Mouse (Mus musculus): Measurements from ENCODE around the gene S100a8. TPM values are rescaled to one million over a fixed set of nuclear protein-coding genes. Genes with fewer than 3 reads are reported as not detected.

S100a8 gene
- total RNA-seq, 2 experiments from 2014 or later, result not detected

DNA sequence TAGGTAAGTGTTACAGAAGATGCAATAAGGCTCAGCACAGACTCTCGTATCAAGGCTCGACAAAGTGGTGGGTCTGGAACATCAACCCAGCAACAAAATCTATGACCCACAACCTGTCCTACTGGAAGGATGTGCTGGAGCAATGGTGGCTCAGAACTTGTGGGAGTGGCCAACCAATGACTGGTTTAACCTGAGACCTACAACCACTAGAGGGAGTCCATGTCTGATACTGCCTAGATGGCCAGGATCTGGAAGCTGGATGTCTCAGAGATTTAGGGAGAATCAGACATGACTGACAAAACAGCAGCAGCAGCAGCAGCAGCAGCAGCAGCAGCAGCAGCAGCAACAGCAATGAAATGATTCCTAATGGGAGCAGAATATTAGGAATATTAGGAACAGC is 4.6 kb upstream of the S100a8 start:
- intact Hi-C loops (cut with DNase I), result loop anchor here (2.0 kb wide), 1 partner anchor 45 kb away; no protein-coding TSS in a partner anchor
- DNase-seq, result no peak

DNA sequence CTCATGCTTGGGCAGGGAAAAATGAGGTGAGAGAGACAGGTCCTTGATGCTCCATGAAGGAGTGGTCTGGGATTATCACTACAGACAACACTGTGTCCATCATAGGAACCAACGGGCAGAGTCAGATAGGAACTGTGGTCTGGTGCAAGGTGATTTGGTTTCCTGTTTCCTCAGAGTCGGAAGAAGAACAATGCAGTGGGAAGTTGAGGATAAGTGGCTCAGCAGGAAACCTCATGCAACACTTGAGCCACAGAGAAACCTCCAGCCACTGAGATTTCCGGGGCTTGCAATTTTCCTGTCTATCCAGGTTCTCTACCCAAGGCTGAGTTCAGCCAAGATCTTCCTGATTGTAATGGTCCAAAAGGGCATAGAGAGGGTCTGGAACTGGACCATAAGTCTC is 9.9 kb downstream of the S100a8 start:
- no peak for DNase-seq

DNA sequence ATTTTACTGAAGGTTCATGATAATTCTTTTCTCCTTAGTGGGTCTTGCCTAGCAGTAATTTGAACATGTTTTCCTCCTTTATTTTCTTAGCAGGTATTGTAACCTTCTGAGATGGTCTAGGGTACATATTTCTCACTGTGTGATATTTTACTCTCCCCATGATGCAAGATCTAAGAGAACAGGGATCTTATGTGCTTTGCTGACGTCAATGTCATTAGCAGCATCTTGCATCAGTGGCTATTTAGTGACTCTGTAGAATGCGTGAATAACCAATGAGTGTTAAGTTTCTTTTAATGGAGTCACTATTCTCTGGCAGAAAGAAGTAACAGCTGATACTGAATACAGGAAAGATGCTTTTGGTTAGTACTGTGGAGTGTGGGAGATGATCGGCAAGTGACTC is 15.2 kb downstream of the S100a8 start:
- no peak for DNase-seq
- intact Hi-C loops (cut with DNase I), result no loop called here

More for the DNA sequence above, 9.9 kb downstream of the S100a8 start:
- intact Hi-C loops (cut with DNase I), result no loop called here

DNA sequence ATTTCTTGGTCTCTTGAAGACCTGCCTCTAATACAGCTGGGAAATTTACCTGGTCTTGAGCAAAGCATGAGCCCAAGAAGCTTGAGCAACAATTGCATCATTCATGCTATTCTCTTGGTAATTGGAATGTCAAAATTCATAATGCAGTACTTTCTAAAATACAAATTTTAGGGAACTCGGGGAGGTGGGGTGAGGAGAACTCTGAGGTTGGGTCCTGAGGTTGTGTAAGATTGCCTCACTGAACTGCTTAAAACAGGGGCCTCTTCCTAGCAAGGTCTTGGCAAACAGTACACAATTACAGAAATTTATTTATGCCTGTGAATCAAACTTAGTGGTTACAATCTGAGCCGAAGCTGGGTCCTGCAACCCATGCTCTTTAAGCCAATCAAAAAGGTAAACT is 18.1 kb downstream of the S100a8 start:
- intact Hi-C loops (cut with DNase I), result no loop called here
- DNase-seq, result no peak

DNA sequence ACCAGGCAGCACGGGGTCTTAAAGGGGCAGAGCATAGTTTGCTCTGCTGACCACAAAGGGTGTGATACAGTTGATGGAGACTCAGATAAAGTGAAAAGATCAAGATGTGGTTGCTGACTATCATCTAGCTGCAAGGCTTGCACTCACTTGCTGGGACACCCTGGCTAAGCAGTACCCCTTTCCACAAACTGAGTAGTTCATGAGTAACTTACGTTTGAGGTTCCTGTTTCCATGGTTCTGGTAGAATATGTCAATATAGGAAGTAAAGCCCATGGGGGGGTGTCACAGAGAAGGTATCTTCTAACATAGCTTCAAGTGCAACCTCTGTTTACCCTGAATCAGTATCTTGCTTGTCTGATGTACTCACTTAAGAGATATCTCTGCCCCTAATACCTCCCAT is 24.7 kb downstream of the S100a8 start:
- intact Hi-C loops (cut with DNase I), result no loop called here
- no peak for DNase-seq

DNA sequence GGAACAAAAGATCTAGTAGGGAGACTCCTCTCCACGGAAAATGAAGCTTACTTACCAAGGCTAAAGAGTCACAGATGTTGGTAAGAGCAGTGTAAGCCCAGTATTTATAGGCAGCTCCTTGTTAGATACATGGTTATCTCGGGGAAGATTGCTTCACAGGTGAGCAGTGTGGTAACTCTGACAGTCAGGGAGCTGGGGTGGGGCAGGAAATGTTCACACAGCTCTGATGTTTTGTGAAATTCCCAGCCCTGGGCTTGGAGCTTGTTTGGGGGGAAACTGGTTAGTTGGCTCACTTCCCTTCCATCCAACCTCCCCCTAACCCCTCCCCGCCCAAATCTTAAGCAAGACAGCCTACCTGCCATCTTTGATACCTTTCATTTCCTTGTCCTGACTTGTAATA is 26.8 kb downstream of the S100a8 start, which contains the start of gene S100a9:
S100a9 (minus strand) TSS at position 109 of the 400 bp plus-strand sequence.
- DNase-seq, result no peak
- intact Hi-C loops (cut with DNase I), result no loop called here

DNA sequence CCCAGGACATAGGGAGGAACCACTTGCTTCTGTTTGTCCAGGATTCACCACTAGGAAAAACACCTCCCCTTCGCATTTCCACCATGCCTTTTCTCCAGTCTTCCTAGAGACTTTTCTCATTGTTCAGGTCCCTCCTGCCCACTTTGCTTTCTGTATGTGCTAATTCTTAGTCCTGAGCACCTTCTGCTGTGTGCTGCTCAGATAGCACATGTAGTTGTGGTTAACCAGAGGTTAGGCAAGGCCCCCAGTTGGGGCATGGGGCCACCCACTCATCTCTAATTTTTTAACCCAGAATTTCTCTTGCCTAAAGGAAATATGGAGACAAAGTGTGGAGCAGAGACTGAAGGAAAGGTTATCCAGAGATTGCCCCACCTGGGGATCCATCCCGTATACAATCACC is 33.5 kb downstream of the S100a8 start:
- intact Hi-C loops (cut with DNase I), result no loop called here
- no peak for DNase-seq

DNA sequence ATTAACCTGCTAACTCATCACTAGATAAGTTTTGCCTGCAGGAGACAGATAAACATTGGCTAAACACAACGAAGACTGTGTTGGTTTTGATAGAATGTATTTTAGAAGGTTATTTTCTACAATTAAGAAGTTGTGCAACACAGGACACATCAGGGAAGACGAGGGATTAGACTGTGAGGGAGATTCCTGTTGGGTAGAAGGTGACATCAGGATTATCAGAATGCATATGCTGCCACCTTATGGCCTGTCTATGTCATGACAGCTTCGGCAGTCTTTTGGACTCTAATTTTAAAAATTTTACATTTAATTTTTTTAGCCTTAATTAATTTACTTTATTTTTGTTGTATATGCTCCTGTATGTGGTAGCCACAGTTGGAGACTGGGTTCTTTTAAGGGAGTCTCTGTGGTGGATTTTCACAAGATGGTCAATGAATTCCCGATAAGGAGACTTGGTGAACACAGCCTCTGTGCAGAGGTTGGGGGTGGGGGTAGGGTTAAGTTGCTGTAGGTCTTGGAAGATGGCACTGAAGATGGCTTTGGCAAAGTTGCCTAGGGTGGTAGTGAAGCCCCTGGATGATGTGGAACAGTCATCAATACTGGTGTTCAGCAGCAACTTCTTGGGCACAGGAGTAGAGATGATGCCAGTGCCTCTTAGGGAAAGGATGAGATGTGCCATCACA is 39.9 kb downstream of the S100a8 start:
- intact Hi-C loops (cut with DNase I), result loop anchor here (2.0 kb wide), 1 partner anchor 44 kb away; no protein-coding TSS in a partner anchor
- no peak for DNase-seq

DNA sequence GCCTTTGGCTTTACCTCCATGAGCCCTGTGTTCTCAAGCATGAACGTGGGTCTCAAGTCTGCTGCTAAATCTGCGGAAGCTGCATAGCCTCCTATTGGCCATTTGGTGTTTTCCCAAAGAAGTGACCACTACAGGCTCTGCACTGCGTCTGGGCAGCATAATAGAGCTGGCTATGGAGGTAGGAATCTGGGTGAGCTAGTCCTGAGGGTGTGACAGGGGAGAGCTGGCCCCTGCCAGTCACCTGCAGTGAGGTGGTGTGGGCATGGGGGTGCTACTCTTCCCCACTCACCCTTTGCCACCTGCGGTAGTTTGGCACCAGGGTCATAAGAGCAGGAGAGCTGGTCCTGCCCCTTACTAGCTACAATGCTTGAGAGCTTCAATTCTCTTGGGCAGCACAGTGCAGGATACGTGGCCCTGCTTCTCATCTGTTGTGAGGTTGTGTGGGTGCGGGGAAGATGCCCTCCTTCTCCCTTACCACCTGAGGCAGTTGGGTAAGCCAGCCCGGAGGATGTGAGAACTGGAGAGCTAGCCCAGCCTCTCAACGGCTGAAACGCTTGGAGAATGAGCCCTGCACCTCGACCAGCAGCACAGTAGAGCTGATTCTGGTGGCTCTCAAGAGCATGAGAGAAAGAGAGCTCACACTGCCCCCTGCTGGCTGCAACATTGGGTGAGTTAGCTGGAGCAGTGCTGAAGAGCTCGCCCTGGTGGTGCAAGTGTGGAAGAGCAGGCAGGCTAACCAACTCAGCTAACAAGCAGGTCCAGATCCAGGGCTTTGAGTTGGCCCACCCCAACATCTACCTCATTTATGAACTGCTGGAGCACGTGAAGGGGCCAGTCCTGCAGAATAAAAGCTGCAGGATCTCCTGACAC is 41.0 kb downstream of the S100a8 start:
- intact Hi-C loops (cut with DNase I), result loop anchor here (2.0 kb wide), 1 partner anchor 45 kb away; no protein-coding TSS in a partner anchor
- peak; percentile 69 to 75 for DNase-seq

Other genes with a start within 250 kb of the S100a8 start
- 10 to 100 TPM; 14.3 to 15.0 TPM for gene Ints3, start 235.4 kb upstream of the S100a8 start, total RNA-seq (2021)
- gene Npr1, start 203.1 kb upstream of the S100a8 start, total RNA-seq (2021), result 1 to 10 TPM; 5.7 to 6.1 TPM
- 10 to 100 TPM; 23.8 to 25.4 TPM for gene Ilf2, start 192.9 kb upstream of the S100a8 start, total RNA-seq (2021)
- 10 to 100 TPM; 58.8 to 68.7 TPM for gene Snapin, start 177.9 kb upstream of the S100a8 start, total RNA-seq (2021)
- gene Chtop, start 159.5 kb upstream of the S100a8 start, total RNA-seq (2021), result 10 to 100 TPM; 84.4 to 90.1 TPM
- 100 to 1,000 TPM; 120 to 124 TPM for gene S100a1, start 154.6 kb upstream of the S100a8 start, total RNA-seq (2021)
- gene S100a13, start 154.5 kb upstream of the S100a8 start, total RNA-seq (2021), result 1 to 10 TPM; 9.2 to 9.6 TPM
- gene S100a14, start 142.1 kb upstream of the S100a8 start, total RNA-seq (2021), result under 1 TPM in 1 of 2 experiments, not detected in 1; 0.30 TPM
- 10 to 100 TPM; 58.6 to 63.8 TPM for gene S100a16, start 131.7 kb upstream of the S100a8 start, total RNA-seq (2021)
- gene S100a3, start 108.4 kb upstream of the S100a8 start, total RNA-seq (2021), result not detected
- gene S100a2, start 78.7 kb upstream of the S100a8 start, total RNA-seq (2021), result not detected
- not detected for gene Gm42674, start 67.1 kb upstream of the S100a8 start, total RNA-seq (2021)
- gene S100a4, start 65.2 kb upstream of the S100a8 start, total RNA-seq (2021), result 10 to 100 TPM; 16.4 to 16.5 TPM
- gene S100a5, start 60.5 kb upstream of the S100a8 start, total RNA-seq (2021), result under 1 TPM in 1 of 2 experiments, not detected in 1; 0.72 TPM
- 10 to 100 TPM; 61.9 to 77.2 TPM for gene S100a6, start 56.1 kb upstream of the S100a8 start, total RNA-seq (2021)
- under 1 TPM in 1 of 2 experiments, not detected in 1; 0.28 TPM for gene S100a7a, start 15.0 kb upstream of the S100a8 start, total RNA-seq (2021)
- not detected for gene S100a9, start 26.7 kb downstream of the S100a8 start, total RNA-seq (2021)
- not detected for gene Pglyrp4, start 57.9 kb downstream of the S100a8 start, total RNA-seq (2021)
- not detected for gene Gm5849, start 108.9 kb downstream of the S100a8 start, total RNA-seq (2021)